Mouse (Mus musculus) mesoderm, embryonic 11.5 days (tissue): ENCODE measurements at regions not wholly inside any gene's neighbourhood (a gene's known extent, or its start where the extent isn't known, plus 50 kb on each side); places are given as distances from the start of the nearest gene placed in this dataset.
A peak's percentile ranks its signal among the peaks of the same experiment; 100 is the strongest.

Experiments
- DNase-seq: peaks from one replicate; pipeline ENCODE4 v3.0.0-alpha.2; 2012; ENCODE audit warnings: low read depth, low spot score

DNA sequence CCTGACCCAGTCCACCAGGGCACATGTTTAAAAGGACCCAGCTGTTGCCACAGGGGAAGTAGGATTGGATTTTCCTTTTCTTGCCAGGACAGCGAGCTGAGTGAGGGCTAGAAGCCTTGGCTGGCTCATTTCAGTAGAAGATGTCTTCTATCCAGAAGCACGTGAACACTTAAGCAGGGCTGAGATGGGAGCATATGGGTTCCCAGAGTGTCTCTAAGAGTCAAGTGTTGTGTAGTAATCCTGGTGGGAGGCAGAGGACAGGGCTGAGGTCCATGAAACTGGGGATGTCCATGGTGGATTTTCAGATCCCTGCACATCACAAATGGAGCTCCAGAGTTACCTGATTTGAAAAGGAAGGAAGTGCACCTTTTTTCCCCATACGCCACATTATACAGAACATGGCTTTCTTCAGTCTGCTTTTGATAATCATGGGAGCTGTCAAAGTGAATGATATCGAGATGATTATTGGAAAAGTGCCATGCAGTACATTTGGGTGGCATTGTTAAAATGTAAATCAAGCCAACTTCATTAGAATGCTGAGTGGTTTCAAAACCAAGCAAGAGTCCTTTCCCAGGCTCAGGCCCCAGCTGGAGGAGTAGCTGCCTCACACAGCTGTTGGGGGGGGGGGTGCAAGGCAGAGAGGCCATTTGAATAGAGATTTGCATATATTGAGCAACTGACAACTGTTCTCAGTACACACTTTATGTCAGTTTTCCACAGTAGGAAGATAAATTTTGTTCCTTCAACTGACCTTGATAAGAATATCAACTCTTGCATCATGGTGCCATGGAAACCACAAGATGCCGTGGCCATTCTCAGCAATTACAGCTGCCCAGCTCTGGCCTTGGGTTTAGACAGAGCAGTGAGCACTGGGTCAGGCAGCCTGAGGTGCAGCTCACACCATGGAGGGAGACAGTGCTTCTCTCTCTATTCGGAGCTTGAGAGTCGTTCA is 81.7 kb downstream of the Slc35b3 start:
- no peak for DNase-seq

DNA sequence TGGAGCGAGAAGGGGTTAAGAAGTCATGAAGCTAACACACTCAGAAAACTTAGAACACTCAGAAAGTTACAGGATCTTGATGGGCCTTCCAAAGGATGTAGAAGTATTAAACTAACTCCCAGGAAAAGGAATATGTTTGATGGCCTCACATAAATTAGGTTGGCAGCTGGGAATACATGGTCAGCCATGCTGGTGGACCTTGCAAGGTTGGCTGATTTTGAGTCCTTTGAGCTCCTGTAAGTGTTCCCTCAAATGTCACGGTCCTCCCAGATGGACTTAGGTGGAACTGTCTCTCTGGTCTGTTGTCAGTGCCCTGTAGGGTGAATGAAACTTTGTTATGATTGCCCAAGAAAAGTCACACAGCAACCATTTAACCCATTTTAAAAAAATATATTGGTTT is 84.8 kb downstream of the Slc35b3 start:
- no peak for DNase-seq

DNA sequence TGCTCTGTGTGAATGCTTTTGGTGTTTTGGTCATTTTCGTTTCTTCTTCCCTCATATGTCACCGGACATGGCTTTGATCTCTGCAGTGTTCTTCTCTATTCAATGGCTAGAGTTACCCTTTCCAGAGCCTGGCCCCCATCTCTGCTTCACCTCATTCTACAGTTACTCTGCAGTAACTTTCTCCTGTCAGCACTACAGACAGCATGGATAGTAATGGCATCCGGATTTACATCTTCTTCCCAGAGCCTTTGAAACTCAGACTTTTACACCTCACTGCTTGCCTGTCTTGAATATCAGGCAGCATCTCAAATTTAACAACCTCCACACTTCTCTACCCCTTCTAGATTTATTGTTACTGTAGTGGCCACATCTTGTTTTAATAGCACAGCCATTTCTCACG is 96.7 kb downstream of the Slc35b3 start:
- peak; percentile 10 for DNase-seq

GRCm38 (mm10) chr13:38855742-38856141 is 104.9 kb downstream of the Slc35b3 start:
- no peak for DNase-seq

GRCm38 (mm10) chr13:38854986-38855385 is 105.7 kb downstream of the Slc35b3 start:
- DNase-seq: no peak

DNA sequence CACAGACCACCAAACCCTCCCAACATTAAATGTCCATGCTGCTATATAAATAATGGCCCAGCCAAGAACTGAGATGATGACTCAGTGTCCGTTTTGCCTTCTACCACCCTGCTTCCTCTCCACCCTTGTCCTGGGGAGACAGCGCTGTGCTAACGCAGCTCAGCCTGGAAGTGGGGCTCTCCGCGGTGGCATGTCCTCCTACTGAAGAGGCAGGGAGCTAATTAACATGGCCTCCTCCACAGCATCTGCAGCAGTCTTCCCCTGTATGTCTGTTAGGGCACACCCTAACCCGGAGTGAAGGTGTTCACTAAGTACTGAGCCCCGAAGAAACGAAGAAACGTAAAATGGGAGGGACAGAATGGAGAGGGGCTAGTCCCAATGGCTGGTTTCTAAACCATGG is 107.8 kb downstream of the Slc35b3 start:
- no peak for DNase-seq

DNA sequence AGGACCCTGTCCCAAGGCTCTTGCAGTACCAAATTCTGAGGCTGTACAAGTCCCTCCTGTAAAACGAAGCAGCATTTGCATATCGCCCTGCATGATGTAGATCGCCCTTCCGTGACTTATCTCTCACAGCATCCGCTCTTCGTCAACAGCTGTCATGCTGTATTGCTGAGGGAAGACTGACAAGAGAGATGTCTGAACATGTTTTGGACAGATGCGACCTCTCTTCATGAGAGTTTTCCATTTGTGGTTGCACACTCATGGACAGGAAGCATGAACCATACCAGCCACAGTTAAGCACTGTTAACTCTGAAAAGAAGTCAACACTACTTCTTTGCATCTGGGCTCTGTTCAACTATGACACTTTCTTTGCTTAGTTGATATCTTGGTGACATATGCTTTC is 108.9 kb downstream of the Slc35b3 start:
- DNase-seq: no peak

- DNase-seq: peak; percentile 71
Measured at GRCm38 (mm10) chr13:38838231-38838630, 122.4 kb downstream of the Slc35b3 start.

DNA sequence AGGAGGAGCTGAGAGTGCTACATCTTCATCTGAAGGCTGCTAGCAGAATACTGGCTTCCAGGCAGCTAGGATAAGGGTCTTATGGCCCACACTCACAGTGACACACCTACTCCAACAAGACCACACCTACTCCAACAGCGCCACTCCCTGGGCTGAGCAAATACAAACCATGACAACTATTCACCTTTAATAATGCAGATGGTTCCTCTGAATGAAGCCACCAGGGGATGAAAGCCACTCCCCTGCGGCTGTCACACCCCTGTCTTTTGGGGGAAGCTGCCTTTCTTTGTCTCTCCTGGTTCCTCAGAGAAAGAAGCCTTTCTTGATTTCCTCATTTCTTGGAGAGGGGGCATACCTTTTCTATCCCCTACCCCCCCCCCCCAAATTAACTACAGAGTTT is 135.0 kb downstream of the Slc35b3 start:
- no peak for DNase-seq

DNA sequence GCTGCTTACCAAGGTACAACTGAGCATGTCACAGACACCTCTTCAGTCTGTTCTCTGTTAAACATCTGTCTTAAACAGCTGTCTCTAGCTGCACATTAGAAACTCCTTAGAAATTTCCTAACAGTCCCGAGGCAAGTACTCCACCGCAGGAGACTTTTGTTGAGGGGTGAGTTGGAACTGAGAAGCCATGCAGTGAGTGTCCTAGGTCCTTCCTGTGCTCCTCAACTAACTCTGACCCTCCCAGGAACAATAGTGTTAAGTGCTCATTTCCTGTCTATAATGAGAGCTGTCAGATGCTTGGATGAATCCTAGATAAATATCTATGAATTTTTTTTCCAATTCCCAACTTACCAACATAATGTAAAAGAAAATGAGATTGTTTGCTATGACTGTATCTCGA is 141.1 kb downstream of the Slc35b3 start:
- DNase-seq: no peak

- DNase-seq: no peak
Measured at GRCm38 (mm10) chr13:38818781-38819180, 141.9 kb downstream of the Slc35b3 start.

DNA sequence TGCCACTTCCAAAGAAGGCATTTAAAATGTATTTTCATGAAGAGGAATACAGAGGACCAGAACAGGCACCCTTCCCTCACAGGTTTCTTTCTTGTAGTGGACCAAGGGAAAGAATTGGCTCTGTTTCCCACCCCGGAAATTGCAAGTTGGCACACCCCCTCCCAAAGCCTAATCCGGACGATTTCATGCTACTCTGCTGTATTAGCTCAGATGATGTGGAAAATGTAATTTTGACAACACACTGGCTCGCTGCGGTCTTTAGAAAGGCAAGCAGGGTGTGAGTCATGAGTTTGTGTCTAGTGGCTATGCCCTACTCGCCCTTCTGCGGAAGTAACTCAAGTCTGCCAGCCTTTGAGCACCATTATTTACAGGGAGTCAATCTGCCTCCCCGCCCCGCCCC is 144.4 kb downstream of the Slc35b3 start:
- no peak for DNase-seq

GRCm38 (mm10) chr13:38815002-38815707 is 145.5 kb downstream of the Slc35b3 start:
- peak; percentile 8 for DNase-seq

GRCm38 (mm10) chr13:38798514-38798913 is 139.7 kb upstream of the Eef1e1 start:
- DNase-seq: no peak

GRCm38 (mm10) chr13:38793456-38793855 is 134.6 kb upstream of the Eef1e1 start:
- no peak for DNase-seq

- no peak for DNase-seq
Measured at GRCm38 (mm10) chr13:38780630-38781010, 121.8 kb upstream of the Eef1e1 start.

- DNase-seq: no peak
Measured at GRCm38 (mm10) chr13:38779984-38780629, 121.2 kb upstream of the Eef1e1 start.

GRCm38 (mm10) chr13:38776546-38776945 is 117.7 kb upstream of the Eef1e1 start:
- DNase-seq: no peak

GRCm38 (mm10) chr13:38772996-38773395 is 114.1 kb upstream of the Eef1e1 start:
- DNase-seq: peak; percentile 30

DNA sequence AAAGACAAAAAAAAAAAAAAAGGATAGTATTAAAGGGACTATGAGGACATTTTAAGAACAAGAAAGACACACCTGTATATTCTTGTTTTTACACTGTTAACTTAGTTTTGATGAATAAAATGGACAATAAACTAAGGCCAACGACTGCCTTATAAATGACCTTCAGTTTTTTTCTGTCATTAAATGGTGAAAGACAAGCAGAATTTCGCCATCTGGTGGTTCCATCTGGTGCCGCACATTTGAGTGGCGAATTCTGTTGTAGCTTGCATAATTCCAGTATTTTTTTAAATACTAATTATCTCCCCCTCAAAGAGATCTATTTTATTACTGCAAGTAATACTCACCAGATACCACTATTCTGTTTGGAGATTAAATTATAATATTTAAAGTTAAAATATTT is 107.3 kb upstream of the Eef1e1 start:
- no peak for DNase-seq

- no peak for DNase-seq
Measured at GRCm38 (mm10) chr13:38760261-38760660, 101.4 kb upstream of the Eef1e1 start.

DNA sequence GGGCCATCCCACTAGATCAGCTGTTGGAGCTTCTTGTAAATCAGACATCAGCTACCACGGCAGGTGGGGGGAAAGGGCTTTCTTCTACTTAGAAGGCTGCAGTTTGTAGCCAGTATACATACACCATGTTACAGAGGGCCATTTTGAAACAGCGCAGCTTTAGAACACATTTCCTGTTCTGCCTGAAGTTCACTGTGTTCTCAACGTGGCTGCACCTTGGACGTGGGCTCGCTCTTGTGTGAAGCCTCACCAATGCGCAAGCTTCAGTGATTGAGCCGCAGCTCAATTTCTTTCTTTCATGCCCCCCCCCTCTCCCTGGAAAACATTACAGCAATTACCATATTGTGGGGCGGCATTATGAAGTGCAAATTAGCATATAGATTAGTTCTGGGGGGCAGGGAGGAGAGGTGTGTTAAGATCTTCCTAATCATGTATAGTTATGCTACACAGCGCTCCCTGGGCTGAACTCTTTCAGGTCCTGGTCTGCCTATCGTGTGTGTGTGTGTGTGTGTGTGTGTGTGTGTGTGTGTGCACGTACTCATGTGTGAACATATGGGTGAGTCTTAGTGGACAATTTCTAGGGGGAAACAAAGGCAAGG is 97.9 kb upstream of the Eef1e1 start:
- DNase-seq: no peak
